22 mouse cellular contexts compared by ENCODE assay signal in genomic region chr17:74008680-74009079, GRCm38 (mm10). TPM values are rescaled to one million over a fixed set of nuclear protein-coding genes. Genes with fewer than 3 reads are reported as not detected.
"Had no signal": no experiment of that assay in that cellular context is flagged by ENCODE, and none has a peak within 500 bp of the region (broad histone marks: within the 10 kb centered on the region; RNA-seq: fewer than 3 reads in every experiment).

No protein-coding gene starts in this region.

- H3K36me3 ChIP-seq: neural tube, embryonic 13.5 days; neural tube, embryonic 15.5 days; stomach, embryonic 15.5 days had no signal

- H3K4me1 ChIP-seq: neural tube, embryonic 13.5 days; neural tube, embryonic 15.5 days; stomach, embryonic 15.5 days had no signal

- DNase-seq: retina, postnatal 1 day; right cerebral cortex, adult 18-20 months; right cerebral cortex, postnatal 14 days; right cerebral cortex, postnatal 25 days; right cerebral cortex, postnatal 4 days; spleen, adult 18-20 months; thymus, adult 18-20 months; thymus, adult 2 months; thymus, postnatal 14 days; thymus, postnatal 25 days; thymus, postnatal 36 days; thymus, postnatal 4 days had no signal

- H3K9ac ChIP-seq: neural tube, embryonic 13.5 days; neural tube, embryonic 15.5 days; stomach, embryonic 15.5 days had no signal

- H3K4me2 ChIP-seq: neural tube, embryonic 13.5 days; neural tube, embryonic 15.5 days; stomach, embryonic 15.5 days had no signal

- H3K27me3 ChIP-seq: neural tube, embryonic 13.5 days; neural tube, embryonic 15.5 days; stomach, embryonic 15.5 days had no signal

- H3K27ac ChIP-seq: neural tube, embryonic 13.5 days; neural tube, embryonic 15.5 days; stomach, embryonic 15.5 days; stomach, postnatal 0 days had no signal

- H3K9me3 ChIP-seq: neural tube, embryonic 13.5 days; neural tube, embryonic 15.5 days; stomach, embryonic 15.5 days had no signal

- H3K4me3 ChIP-seq: neural tube, embryonic 13.5 days; neural tube, embryonic 15.5 days; stomach, embryonic 15.5 days had no signal

RNA-seq across cellular contexts. Expression of gene Srd5a2, which starts 39.0 kb away (rescaled TPM):
- total RNA-seq: neutrophil, adult 5-6 weeks had no signal
- polyA plus RNA-seq: small intestine, adult 2 months; spleen, adult 2 months; stomach, embryonic 14.5 days; stomach, embryonic 15.5 days; stomach, embryonic 16.5 days; stomach, postnatal 0 days; thymus, postnatal 0 days had no signal
